Mouse (Mus musculus) megakaryocyte, embryonic 14.5 days (primary cell): Measurements from ENCODE around the gene Spdl1.

Source experiments
- FLI1 ChIP-seq: IDR thresholded peaks from 2 replicates; pipeline ENCODE4 v1.6.1; 2012; ENCODE audit warnings: low read length, inconsistent platforms, mixed read lengths
- GATA1 ChIP-seq: IDR thresholded peaks from 3 replicates; pipeline ENCODE4 v1.6.1; 2012; ENCODE audit warnings: mixed read lengths, low read length, inconsistent platforms, borderline replicate concordance

DNA sequence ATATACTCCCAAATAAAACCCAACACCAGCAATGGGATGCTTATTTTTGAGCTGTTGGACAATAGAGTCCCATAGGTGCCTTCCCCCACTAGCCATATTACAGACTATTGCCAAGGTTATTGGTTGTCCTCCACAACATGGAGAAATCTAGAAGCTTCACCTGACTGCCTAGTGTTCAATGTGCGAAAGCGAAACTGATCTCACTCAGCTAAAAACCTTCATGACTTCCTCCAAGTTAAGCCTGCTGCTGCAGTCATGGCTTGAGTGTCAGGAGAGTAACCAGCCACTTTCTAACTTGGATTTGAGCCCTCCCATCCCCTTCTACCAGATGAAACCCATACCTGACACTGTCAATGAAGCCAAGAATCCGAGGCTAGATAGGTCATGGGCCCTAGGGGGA lies 5.6 kb downstream of the Spdl1 start:
- TF ChIP-seq GATA1 = no peak
- TF ChIP-seq FLI1 = no peak
